Comparison of ENCODE assay signal across 26 mouse cellular contexts in genomic region chr12:36231386-36231785, GRCm38 (mm10). TPM values are rescaled to one million over a fixed set of nuclear protein-coding genes. Genes with fewer than 3 reads are reported as not detected.
"Had no signal": no experiment of that assay in that cellular context is flagged by ENCODE, and none has a peak within 500 bp of the region (broad histone marks: within the 10 kb centered on the region; RNA-seq: fewer than 3 reads in every experiment).

No protein-coding gene starts in this region.

- DNase-seq: gastrocnemius, postnatal 14 days; gastrocnemius, postnatal 36 days; heart, adult 11 months; heart, adult 2 months; heart, postnatal 14 days; heart, postnatal 36 days; kidney, adult 11 months; kidney, adult 2 months; kidney, adult 9 months; kidney, postnatal 14 days; kidney, postnatal 36 days; layer of hippocampus, adult 9-11 months; layer of hippocampus, postnatal 36 days; liver; liver, embryonic 13.5 days had no signal

RNA-seq across cellular contexts. Expression of gene Lrrc72, which starts 21.8 kb away (rescaled TPM):
- total RNA-seq: gastrocnemius, adult 18-20 months; gastrocnemius, adult 8-10 months; gastrocnemius, postnatal 14 days; gastrocnemius, postnatal 36 days; heart, adult 2 months; heart, postnatal 14 days; heart, postnatal 36 days; hematopoietic stem cell, adult 5-6 weeks; hindbrain, postnatal 0 days; layer of hippocampus, adult 18-20 months; layer of hippocampus, adult 8-10 months; layer of hippocampus, postnatal 14 days; layer of hippocampus, postnatal 36 days; left cerebral cortex, adult 18-20 months; left cerebral cortex, adult 8-10 months; left cerebral cortex, postnatal 14 days; left cerebral cortex, postnatal 36 days had no signal
